Comparison of ENCODE assay signal across 18 mouse cellular contexts in genomic region chr4:136754256-136754655, GRCm38 (mm10).
DNase-seq lines count a peak whose midpoint lies in the region; ATAC-seq and TF ChIP-seq lines count a peak whose summit lies in the region.
"Had no signal": no experiment of that assay in that cellular context is flagged by ENCODE, and none has a peak within 500 bp of the region (broad histone marks: within the 10 kb centered on the region; RNA-seq: fewer than 3 reads in every experiment).

No protein-coding gene starts in this region.

- peaks cover 100% of the 10 kb centered on the region for H3K4me1 ChIP-seq in hindbrain, embryonic 10.5 days (replicated peaks)
- H3K4me1 ChIP-seq in hindbrain, postnatal 0 days (ENCODE audit: insufficient read depth, low read length): peaks cover 62% of the 10 kb centered on the region
- H3K4me1 ChIP-seq in forebrain, embryonic 14.5 days (ENCODE audit: control insufficient read depth, insufficient read depth, low read length): peaks cover 66% of the 10 kb centered on the region
- H3K4me1 ChIP-seq in neural tube, embryonic 13.5 days (replicated peaks): peaks cover 99% of the 10 kb centered on the region

- peaks cover 11% of the 10 kb centered on the region for H3K36me3 ChIP-seq in hindbrain, embryonic 10.5 days
- H3K36me3 ChIP-seq in hindbrain, postnatal 0 days (ENCODE audit: insufficient read depth, low read length): no peaks in the 10 kb centered on the region
- H3K36me3 ChIP-seq in forebrain, embryonic 14.5 days (ENCODE audit: control insufficient read depth, insufficient read depth, low read length): peaks cover 3% of the 10 kb centered on the region; the same call in 1 of the 2 replicates
- 0 out of 2 replicates have a peak, but pooled peaks cover 5% of the 10 kb centered on the region for H3K36me3 ChIP-seq in neural tube, embryonic 13.5 days
- H3K36me3 ChIP-seq: embryonic facial prominence, embryonic 12.5 days; heart, embryonic 15.5 days had no signal

- no peak for TF ChIP-seq CTCF in hindbrain, postnatal 0 days (IDR thresholded peaks at IDR 0.05; ENCODE audit: low read depth)

- no peak for ATAC-seq in hindbrain, postnatal 0 days
- ATAC-seq in forebrain, embryonic 14.5 days: no peak
- peak; percentile 34; the same call in 1 of the 2 replicates for ATAC-seq in megakaryocyte progenitor cell, adult 5-6 weeks (replicated peaks; ENCODE audit: poor library complexity)
- no peak for ATAC-seq in neural tube, embryonic 13.5 days (ENCODE audit: low read depth)
- ATAC-seq: liver, postnatal 0 days had no signal

- WGBS in hindbrain, embryonic 10.5 days: 80% methylated on average over 8 of the region's 8 CpGs
- 74% methylated on average over 8 of the region's 8 CpGs for WGBS in hindbrain, postnatal 0 days
- WGBS in forebrain, embryonic 14.5 days: 72% methylated on average over 8 of the region's 8 CpGs
- 68% methylated on average over 8 of the region's 8 CpGs for WGBS in neural tube, embryonic 13.5 days

- no peak overlapping the region for H3K9ac ChIP-seq in hindbrain, postnatal 0 days (replicated peaks; ENCODE audit: low read length)
- H3K9ac ChIP-seq in forebrain, embryonic 14.5 days (ENCODE audit: low read length): peak overlapping the region; percentile 29; the same call in 1 of the 2 replicates
- 0 out of 2 replicates have a peak overlapping the region, but pooled peaks have one; percentile 67 for H3K9ac ChIP-seq in neural tube, embryonic 13.5 days
- H3K9ac ChIP-seq: embryonic facial prominence, embryonic 12.5 days; heart, embryonic 15.5 days; limb, embryonic 15.5 days; liver, postnatal 0 days had no signal

- no peak overlapping the region for H3K4me2 ChIP-seq in hindbrain, postnatal 0 days (ENCODE audit: low read depth, low read length)
- H3K4me2 ChIP-seq in forebrain, embryonic 14.5 days (ENCODE audit: low read length): no peak overlapping the region
- H3K4me2 ChIP-seq in neural tube, embryonic 13.5 days: no peak overlapping the region
- H3K4me2 ChIP-seq: embryonic facial prominence, embryonic 12.5 days; heart, embryonic 15.5 days; limb, embryonic 15.5 days had no signal

- no peak overlapping the region for H3K4me3 ChIP-seq in hindbrain, embryonic 10.5 days
- H3K4me3 ChIP-seq in hindbrain, postnatal 0 days (ENCODE audit: low read length): no peak overlapping the region
- H3K4me3 ChIP-seq in forebrain, embryonic 14.5 days (ENCODE audit: low read depth, low read length): no peak overlapping the region
- H3K4me3 ChIP-seq in neural tube, embryonic 13.5 days: no peak overlapping the region
- H3K4me3 ChIP-seq: embryonic facial prominence, embryonic 12.5 days; heart, embryonic 15.5 days; limb, embryonic 15.5 days had no signal

- H3K9me3 ChIP-seq in hindbrain, embryonic 10.5 days: no peaks in the 10 kb centered on the region
- no peaks in the 10 kb centered on the region for H3K9me3 ChIP-seq in hindbrain, postnatal 0 days (ENCODE audit: low read length)
- H3K9me3 ChIP-seq in forebrain, embryonic 14.5 days (replicated peaks; ENCODE audit: control insufficient read depth, low read length): no peaks in the 10 kb centered on the region
- no peaks in the 10 kb centered on the region for H3K9me3 ChIP-seq in neural tube, embryonic 13.5 days
- H3K9me3 ChIP-seq: embryonic facial prominence, embryonic 12.5 days; heart, embryonic 15.5 days; limb, embryonic 15.5 days had no signal

- H3K27ac ChIP-seq in hindbrain, embryonic 10.5 days: peak overlapping the region; percentile 96
- no peak overlapping the region for H3K27ac ChIP-seq in hindbrain, postnatal 0 days
- peak overlapping the region; percentile 84 for H3K27ac ChIP-seq in forebrain, embryonic 14.5 days (ENCODE audit: low read depth, low read length)
- peak overlapping the region; percentile 95 for H3K27ac ChIP-seq in neural tube, embryonic 13.5 days (replicated peaks)
- H3K27ac ChIP-seq: heart, embryonic 15.5 days; limb, embryonic 15.5 days had no signal

- H3K27me3 ChIP-seq in hindbrain, embryonic 10.5 days (ENCODE audit: insufficient read depth, poor library complexity, severe bottlenecking): peaks cover 5% of the 10 kb centered on the region; the same call in 1 of the 2 replicates
- no peaks in the 10 kb centered on the region for H3K27me3 ChIP-seq in hindbrain, postnatal 0 days (ENCODE audit: insufficient read depth, low read length)
- H3K27me3 ChIP-seq in forebrain, embryonic 14.5 days (replicated peaks; ENCODE audit: control insufficient read depth, insufficient read depth, low read length): no peaks in the 10 kb centered on the region
- H3K27me3 ChIP-seq in neural tube, embryonic 13.5 days: no peaks in the 10 kb centered on the region
- H3K27me3 ChIP-seq: limb, embryonic 15.5 days had no signal

- DNase-seq in hindbrain, embryonic 10.5 days (ENCODE audit: low spot score): no peak
- no peak for DNase-seq in hindbrain, postnatal 0 days (ENCODE audit: low spot score)
- no peak for DNase-seq in forebrain, embryonic 14.5 days (ENCODE audit: low spot score)
- DNase-seq in layer of hippocampus, postnatal 14 days (ENCODE audit: low spot score in 2 of 2): no peak
- DNase-seq in ovary, adult 18-20 months (ENCODE audit: low spot score): no peak
- no peak for DNase-seq in right cerebral cortex, postnatal 36 days (ENCODE audit: low spot score in 2 of 2)
- DNase-seq: adrenal gland, postnatal 25 days; cerebellum, postnatal 10 days; heart, adult 18-20 months; kidney, adult 8-10 months; liver, postnatal 0 days; right cerebral cortex, postnatal 4 days; thymus, adult 18-20 months had no signal
